Mouse (Mus musculus) layer of hippocampus, postnatal 36 days (tissue): ENCODE results near the gene Setd3. TPM values are rescaled to one million over a fixed set of nuclear protein-coding genes. Genes with fewer than 3 reads are reported as not detected.
"Not testable (repeated sequence)": the region's sequence is repeated elsewhere in the genome, so short reads cannot be mapped to it uniquely, and the experiment has no call there.

Experiments used
- DNase-seq, 2 experiments: peaks; one replicate each; pipeline ENCODE4 v3.0.0; 2022
- total RNA-seq, 2 experiments: library from RNA; stranded (reverse); gene quantifications; 2 replicates each; pipeline ENCODE4 v1.2.3; 2021

The Setd3 gene
- total RNA-seq, 2 experiments from 2014 or later = 136 to 150 TPM

- no peak for DNase-seq
Observed at GRCm38 (mm10) chr12:108135610-108136208, 43.4 kb downstream of the Setd3 start.

- DNase-seq = no peak
Observed at GRCm38 (mm10) chr12:108133181-108133580, 45.9 kb downstream of the Setd3 start.

- no peak for DNase-seq
Observed at GRCm38 (mm10) chr12:108132450-108133070, 46.6 kb downstream of the Setd3 start.

GRCm38 (mm10) chr12:108121288-108121687 lies 57.8 kb downstream of the Setd3 start:
- peak; percentile 80 to 82 for DNase-seq

GRCm38 (mm10) chr12:108120434-108120833 lies 58.7 kb downstream of the Setd3 start:
- DNase-seq = no peak

GRCm38 (mm10) chr12:108119930-108120329 lies 59.2 kb downstream of the Setd3 start:
- no peak for DNase-seq

GRCm38 (mm10) chr12:108118902-108119531 lies 60.1 kb downstream of the Setd3 start:
- no peak for DNase-seq

- no peak for DNase-seq
Observed at GRCm38 (mm10) chr12:108118503-108118901, 60.6 kb downstream of the Setd3 start.

GRCm38 (mm10) chr12:108111191-108111590 lies 67.9 kb downstream of the Setd3 start:
- DNase-seq = no peak

GRCm38 (mm10) chr12:108110674-108111073 lies 68.4 kb downstream of the Setd3 start:
- DNase-seq = no peak

GRCm38 (mm10) chr12:108109732-108110131 lies 69.4 kb downstream of the Setd3 start:
- DNase-seq = no peak

- DNase-seq = not testable (repeated sequence)
Observed at GRCm38 (mm10) chr12:108108591-108108990, 70.5 kb downstream of the Setd3 start.

- DNase-seq = no peak
Observed at GRCm38 (mm10) chr12:108103292-108103691, 75.8 kb downstream of the Setd3 start.

GRCm38 (mm10) chr12:108102119-108102518 lies 77.0 kb downstream of the Setd3 start:
- no peak for DNase-seq

- no peak for DNase-seq
Observed at GRCm38 (mm10) chr12:108100181-108100580, 78.9 kb downstream of the Setd3 start.

- no peak for DNase-seq
Observed at GRCm38 (mm10) chr12:108098201-108098980, 80.7 kb downstream of the Setd3 start.

- no peak for DNase-seq
Observed at GRCm38 (mm10) chr12:108097643-108098042, 81.5 kb downstream of the Setd3 start.

GRCm38 (mm10) chr12:108088253-108088652 lies 90.9 kb downstream of the Setd3 start:
- DNase-seq = no peak

GRCm38 (mm10) chr12:108087489-108087888 lies 91.6 kb downstream of the Setd3 start:
- DNase-seq = no peak

GRCm38 (mm10) chr12:108078122-108078752 lies 100.9 kb downstream of the Setd3 start:
- peak in 1 of 2 experiments; percentile 40 for DNase-seq

GRCm38 (mm10) chr12:108072907-108073306 lies 106.2 kb downstream of the Setd3 start:
- DNase-seq = no peak
